Mouse (Mus musculus) liver, embryonic 14.5 days (tissue): ENCODE data around the gene Gzmk.

ENCODE experiments used
- CTCF ChIP-seq: IDR thresholded peaks from 2 replicates; pipeline ENCODE4 v1.5.1; 2016; ENCODE audit warnings: antibody characterized with exemption, low read depth, control low read depth
- EP300 ChIP-seq: IDR thresholded peaks from 2 replicates; pipeline ENCODE4 v1.6.1; 2016; ENCODE audit warnings: antibody characterized with exemption, low read depth

GRCm38 (mm10) chr13:113271189-113271588, 45.5 kb upstream of the Gzmk start:
- TF ChIP-seq CTCF (no peak), EP300 (no peak)
